Mouse (Mus musculus) cortical plate, adult 2 months (tissue): ENCODE data around the gene Ptprd.

Experiments
- CTCF ChIP-seq: fragments of 200-500 bp; IDR thresholded peaks from 2 replicates; pipeline ENCODE4 v1.5.1; 2011; ENCODE audit warnings: mild to moderate bottlenecking, control low read depth, low read length; ENCODE audit not compliant: insufficient read depth; ENCODE audit errors: extremely low read depth
- POLR2A ChIP-seq: fragments of 200-500 bp; IDR thresholded peaks from 2 replicates; pipeline ENCODE4 v1.6.1; 2011; ENCODE audit warnings: mild to moderate bottlenecking, low read length, control low read depth; ENCODE audit not compliant: insufficient read depth; ENCODE audit errors: extremely low read depth

DNA sequence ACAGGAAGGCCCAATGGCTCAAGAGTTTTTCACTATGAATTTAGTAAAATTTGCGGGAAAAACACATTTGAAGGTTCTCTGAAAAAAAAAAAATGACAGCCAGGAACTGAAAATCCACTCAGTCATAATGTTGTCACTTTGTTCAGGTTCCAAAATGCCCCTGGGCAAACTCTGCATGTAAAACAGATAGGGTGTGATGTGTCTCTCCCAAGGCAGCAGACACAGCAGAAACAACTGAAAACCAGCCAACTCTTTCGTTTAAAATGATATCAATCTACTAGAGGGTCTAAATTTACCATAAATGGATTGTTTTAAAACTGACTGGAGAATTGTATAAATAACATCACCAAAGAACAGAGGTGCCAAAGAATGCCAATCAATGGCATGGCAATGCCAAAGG lies 1925.7 kb downstream of the Ptprd start:
- TF ChIP-seq POLR2A (no peak), CTCF (no peak)
